Mouse (Mus musculus): Measurements from ENCODE around the gene Telo2.

GRCm38 (mm10) chr17:25057041-25057440 is 58.7 kb downstream of the Telo2 start:
- TF ChIP-seq POLR2A (IDR thresholded peaks at IDR 0.05; ENCODE audit: borderline replicate concordance, insufficient read depth, low read length) (no peak), CTCF (IDR thresholded peaks at IDR 0.05; ENCODE audit: borderline replicate concordance, insufficient read depth, low read depth, low read length) (no peak)
